Mouse (Mus musculus): ENCODE data around the gene Mfsd7a.
A peak's percentile ranks its signal among the peaks of the same experiment; 100 is the strongest.

Mfsd7a gene

DNA sequence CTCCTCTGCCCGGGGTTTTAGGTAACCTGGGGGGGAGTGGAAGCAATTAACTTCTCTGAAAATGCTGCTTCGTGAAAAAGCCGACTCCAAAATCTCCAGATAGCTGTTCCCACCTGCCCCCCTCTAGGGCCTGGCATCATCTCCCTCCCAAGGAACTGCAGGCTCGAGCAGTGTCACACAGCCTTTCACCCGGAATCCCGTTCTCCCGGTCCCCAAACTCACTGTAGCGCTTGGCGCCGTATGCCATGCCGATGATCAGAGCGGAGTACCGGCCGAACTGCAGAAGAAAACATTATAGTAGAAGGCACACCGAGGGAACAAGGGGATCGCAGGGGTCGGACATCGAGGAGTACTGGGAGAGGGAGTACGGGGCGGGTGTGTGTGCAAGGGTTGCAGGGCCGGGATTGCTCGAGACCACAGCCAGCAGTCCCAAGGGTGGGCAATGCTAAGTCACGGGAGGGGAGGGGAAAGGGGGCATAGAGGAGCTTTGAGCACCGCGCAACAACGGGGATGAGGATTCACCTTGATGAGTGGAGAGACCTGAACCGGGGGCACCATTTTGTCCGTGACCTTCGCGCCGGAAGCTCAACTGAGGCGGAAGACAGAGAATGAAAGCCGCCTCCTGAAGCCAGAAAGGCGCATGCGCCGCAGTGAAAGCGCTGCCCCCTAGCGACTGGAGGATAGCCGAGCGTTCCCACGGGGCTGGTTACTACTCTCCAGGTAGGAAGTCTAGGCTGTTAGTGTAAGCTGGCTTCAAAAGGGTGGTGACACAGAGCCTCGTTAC, 14.7 kb downstream of the Mfsd7a start, which contains the start of gene Atp5k:
Gene Atp5k (minus strand): TSS at position 645 of the 784 bp plus-strand sequence.
- peak; percentile 90 for DNase-seq (ENCODE audit: low read depth)

DNA sequence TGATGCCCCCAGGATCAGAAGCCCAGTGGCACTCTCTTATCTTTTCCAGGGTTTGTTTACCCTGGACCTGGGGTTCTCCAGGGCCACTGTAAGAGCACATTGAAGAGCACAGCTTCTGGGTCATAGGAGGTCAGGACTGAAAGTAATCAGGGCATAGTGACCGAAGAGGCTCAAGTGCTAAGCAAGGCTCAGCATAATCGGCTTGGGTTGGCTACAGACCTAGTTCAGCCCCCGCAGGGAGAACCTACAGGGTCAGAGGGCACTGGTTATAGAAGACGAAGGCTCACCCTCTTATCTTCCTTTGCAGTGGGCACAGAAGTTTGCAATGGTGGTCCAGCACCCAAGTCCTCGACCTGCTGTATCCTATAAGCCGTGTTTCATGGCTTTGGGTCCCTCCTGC, 17.5 kb downstream of the Mfsd7a start:
- DNase-seq (ENCODE audit: low read depth), result no peak

DNA sequence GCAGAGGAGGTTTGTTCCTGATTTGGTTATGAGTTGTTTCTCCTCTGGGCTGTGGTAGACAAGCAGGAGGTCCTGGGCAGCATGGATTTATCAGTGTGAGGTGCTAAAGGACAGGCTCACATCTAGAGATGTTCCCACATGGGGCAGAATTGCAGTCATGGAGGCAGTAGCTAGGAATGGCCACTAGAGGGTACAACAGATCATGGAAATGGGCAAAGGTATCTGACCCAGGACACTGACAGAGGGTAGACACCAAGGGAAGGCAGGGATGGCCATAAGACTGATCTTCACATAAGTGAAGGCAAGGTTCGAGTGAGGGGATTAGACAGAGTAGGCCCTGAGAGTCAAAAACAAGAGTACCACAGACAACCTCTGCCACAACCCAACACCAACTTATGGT, 21.5 kb downstream of the Mfsd7a start:
- DNase-seq (ENCODE audit: low read depth), result peak; percentile 72

DNA sequence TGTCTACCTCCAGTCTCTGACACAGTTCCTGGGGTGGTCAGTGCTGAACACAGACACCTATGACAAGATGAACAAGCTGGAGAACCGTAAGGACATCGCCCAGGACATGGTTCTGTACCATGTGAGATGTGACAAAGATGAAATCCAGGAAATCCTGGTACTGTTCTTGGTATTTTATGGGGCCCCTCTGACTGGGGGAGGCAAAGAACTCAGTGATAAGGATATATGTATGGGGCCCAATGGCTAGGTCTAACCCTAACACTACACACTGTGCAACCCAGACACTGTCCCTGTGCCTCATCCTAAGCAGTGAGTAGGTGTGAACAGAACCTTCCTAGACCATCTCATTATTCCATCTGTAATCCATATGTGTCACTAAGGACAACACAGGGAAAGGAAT, 25.3 kb downstream of the Mfsd7a start:
- DNase-seq (ENCODE audit: low read depth), result no peak

DNA sequence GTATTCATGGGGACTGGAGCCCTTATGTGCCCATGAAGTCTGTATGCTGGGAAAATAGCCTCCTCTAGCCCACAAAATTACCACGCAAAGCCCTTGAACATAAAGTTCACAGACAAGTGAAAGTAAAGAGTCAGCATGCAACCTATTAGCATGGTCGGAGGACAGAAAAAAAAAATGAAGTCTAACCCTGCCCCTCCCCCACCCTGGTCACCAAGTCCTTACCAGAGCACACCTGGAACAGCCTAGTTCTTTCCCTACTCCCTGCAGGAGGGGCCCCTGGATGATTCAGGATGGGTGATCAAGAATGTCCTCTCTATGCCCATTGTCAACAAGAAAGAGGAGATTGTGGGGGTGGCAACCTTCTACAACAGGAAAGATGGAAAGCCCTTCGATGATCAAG, 25.9 kb downstream of the Mfsd7a start:
- no peak for DNase-seq (ENCODE audit: low read depth)

DNA sequence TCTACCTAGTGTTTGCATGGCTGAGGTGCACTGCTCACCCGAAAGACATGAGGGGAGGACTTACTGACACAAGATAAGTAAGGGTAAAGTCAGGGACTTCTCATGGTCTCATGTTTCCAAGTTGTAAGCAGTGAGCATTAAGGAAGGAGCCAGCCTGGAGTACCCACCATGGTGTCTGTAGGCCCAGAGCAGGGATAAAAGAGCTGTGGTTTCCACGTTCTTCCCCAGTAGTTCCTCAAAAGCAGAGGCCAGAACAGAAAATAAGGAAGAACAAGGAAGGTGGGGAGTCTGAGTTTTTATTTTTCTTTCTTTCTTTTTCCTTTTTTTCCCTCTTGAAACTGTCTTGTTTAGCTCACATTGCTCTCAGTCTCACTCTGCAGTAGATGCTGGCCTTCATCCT, 34.0 kb downstream of the Mfsd7a start:
- DNase-seq (ENCODE audit: low read depth), result peak; percentile 27

DNA sequence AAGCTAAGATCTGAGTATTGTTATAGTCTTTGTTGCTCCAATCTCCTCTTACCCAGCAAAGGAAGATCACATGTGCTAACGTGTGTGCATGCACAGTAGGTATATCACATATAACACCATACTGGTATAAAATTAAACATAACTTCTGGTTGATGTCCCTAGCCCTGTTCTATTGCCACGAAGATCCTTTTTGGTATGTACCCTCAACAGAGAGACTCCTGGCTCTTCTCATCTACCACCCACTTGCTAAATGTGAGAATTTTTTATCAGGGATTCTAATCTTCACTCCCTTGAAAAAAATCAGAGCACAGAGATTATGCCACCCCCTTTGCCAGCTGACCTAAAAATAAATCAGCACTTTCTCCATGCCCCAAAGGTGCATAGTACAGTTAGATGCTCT, 41.7 kb downstream of the Mfsd7a start:
- DNase-seq (ENCODE audit: low read depth), result no peak

DNA sequence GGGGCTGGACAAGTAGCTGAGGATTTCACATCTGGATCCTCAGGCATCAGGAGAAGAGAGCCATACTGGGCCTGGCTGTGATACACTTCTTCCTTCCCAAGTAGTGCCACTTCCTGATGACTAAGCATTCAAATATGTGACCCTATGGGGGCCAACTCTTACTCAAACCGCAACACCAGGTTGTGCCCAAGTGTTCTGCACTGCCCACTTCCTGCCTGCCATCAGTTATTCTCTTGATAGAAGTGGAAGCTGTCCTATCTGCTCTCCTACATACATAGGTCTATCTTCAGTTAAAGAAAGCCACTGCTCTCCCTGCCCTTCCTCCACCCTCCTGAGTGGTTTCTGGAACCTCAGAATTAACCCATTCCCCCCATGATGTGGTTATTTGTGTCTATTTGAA, 43.2 kb downstream of the Mfsd7a start:
- peak; percentile 100 for DNase-seq (ENCODE audit: low read depth)

DNA sequence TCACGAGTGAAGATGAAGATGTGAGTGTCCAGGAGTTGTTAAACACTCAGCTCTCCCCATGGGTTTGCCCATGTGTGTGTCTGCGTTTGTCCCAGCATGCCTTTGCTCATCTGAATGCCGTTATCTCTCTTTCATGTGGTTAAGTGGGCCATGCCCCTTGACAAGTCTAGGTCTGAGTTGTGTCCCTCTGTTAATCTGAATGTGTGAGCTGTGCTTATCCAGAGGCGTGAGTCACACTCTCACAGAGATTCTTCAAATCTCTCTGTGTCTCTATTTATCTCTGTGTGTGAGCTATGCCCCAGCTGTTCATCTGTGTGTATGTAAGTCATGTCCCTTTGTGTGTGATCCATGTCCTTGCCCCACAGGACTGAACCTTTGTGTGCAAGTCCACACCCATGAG, 45.2 kb downstream of the Mfsd7a start:
- no peak for DNase-seq (ENCODE audit: low read depth)

Data from 416B (cell line).